Mouse (Mus musculus) lung, adult 18-20 months (tissue): ENCODE data around the gene Polr1e.
"Not testable (repeated sequence)": the region's sequence is repeated elsewhere in the genome, so short reads cannot be mapped to it uniquely, and the experiment has no call there.

Experiments
- DNase-seq, 2 experiments: peaks; one replicate each; pipeline ENCODE4 v3.0.0; 2022; ENCODE audit warnings: mixed read lengths in 2 of 2

Gene Polr1e

GRCm38 (mm10) chr4:45063836-45064235 lies 45.5 kb downstream of the Polr1e start:
- not testable (repeated sequence) for DNase-seq

- DNase-seq: no peak
These were observed 46.2 kb downstream of the Polr1e start for GRCm38 (mm10) chr4:45064577-45064976.

DNA sequence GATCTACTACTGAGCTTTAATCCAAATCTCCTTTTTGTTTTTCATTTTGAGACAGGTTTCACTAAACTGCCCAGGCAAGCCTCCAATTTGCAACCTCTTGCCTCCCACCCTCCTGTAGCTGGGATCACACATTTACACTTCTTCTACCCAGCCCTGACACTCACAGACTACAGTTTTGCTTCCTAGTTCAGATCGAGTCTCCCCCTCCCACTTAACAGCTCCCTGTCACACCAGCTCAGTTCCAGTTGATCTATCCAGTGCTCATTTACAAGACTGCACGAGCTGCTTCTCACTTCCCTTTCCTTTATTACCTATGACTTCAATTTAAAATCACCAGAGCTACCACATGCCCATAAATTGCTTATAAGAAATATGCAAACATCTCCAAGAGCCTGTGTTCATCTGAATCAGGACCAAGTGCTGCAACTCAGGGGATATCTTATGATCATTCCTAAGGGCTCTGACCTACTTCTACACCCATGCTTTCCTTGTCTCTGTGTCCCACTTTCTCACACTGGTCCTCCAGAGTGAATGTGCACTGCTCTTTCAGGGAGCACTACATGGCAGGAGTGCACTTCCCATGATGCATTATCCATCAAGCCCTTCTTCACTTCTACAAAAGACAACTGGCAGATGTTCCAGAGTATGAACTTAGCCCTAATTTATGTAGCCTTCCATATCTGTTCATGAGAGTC lies 47.8 kb downstream of the Polr1e start:
- no peak for DNase-seq

DNA sequence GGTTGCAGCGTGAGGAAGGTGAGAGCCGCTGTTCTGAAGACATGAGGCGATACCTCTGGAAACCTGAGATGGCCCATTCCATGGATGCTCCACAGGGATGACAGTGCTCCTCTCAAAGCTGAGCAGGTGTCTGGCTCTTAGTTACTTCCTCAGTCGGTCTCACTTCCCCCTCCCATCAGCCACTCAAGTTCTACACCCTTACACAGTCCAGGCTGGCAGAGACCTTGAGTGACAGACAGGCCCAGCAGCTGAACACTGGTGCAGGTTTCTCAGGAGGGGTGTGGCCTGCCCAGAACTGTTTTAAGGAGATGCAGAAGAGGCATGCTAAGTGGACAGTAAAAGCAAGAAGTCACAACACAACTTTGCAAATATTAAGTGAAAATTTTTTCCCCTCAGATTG lies 49.4 kb downstream of the Polr1e start:
- no peak for DNase-seq

DNA sequence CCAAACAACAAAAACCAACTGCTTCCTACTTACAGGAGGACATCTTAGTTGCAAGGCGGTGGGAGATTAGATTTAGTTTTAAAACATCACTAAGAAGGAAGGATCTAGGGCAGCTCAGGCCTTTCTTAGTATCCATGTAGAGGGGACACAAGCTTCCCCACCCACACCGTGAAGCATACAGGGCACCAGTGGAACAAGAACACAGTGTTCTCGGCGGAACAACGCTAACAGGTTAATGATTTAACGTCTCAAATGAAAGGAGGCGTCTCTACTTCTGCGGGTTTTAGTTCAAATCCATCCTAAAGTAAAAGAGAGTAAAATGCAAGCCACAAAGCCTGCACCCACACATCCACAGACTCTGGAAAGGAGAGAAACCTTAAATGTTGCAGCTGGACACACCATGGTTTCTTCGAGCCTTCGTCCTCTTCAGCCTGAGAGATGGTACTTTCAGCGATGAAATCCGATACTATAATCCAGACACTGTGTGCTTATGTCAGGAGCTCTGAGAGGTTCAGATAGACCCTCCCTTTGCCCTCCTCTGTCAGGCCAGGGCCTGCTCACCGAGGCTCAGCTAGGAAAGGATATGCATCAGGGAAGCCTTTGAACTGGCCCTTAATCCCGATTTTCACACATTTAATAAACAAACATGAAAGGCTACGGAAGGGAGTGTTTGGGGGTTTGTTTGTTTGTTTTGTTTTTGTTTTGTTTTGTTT lies 54.0 kb downstream of the Polr1e start:
- no peak for DNase-seq

DNA sequence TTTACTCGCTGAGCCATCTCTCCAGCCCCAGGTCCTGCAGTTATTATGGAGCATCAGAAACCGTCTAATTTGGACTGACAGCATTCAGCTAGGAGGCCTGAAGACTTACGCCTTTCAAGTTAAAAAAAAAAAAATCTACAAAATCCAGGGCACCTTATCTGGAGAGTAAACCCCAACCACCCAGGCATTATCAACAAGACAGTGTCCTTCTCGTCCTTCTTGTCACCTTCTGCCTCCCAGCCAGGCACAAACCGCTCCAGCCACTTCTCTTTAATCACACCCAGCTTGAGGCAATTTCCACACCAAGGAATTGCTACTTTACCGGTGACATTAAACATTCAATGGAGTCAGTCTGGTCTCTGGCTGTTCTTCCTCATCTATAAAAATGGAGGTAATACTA lies 55.2 kb downstream of the Polr1e start:
- DNase-seq: no peak

- DNase-seq: not testable (repeated sequence)
These were observed 62.7 kb downstream of the Polr1e start for GRCm38 (mm10) chr4:45081041-45081440.

- no peak for DNase-seq
These were observed 64.6 kb downstream of the Polr1e start for GRCm38 (mm10) chr4:45082951-45083350.

GRCm38 (mm10) chr4:45083487-45083886 lies 65.1 kb downstream of the Polr1e start:
- DNase-seq: no peak

DNA sequence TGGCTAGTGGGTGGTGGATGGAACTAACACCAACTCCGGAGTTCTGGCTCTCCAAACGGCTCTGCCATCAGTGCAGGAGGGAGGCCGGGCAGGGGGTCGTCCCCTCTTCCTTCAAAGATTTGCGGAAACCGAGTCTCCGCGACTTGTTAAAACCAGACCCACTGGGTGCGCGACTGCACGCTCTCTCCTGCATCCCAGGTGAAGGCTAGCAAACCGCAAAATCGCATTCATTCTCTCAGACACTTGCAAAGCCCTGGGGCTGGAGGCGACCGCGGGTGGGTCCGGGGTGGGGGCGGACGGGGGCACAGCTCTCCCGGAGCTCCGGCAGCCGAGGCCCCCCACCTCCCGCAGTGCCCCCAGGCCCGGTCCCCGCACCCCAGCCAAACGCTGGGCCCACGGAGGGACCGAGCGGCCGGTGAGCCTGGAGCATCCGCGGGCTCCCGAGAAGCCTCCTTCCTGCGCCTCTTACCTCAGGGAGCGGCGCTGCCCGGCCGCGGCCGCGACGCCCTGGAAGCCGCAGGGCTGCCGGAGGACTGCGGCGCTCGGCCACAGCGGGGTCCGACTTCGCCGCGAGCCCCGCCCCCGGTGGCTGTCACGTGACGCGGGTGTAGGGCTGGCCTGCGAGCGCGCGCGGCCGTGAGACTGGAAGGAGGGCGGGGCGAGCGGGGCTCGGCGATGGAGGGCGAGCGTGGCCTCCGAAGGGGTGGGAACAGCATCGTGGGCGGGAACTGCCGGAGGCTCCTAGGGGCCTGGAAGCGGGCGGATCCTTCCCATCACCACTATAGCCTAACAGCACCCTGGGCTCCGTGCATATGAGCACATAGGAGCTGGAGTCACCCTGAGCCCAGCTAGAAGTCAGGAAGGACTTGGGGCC lies 65.9 kb downstream of the Polr1e start, which contains the start of gene Fbxo10:
TSS of gene Fbxo10 (minus strand) at position 584 of the 874 bp plus-strand sequence.
- DNase-seq: peak; percentile 92 to 94

DNA sequence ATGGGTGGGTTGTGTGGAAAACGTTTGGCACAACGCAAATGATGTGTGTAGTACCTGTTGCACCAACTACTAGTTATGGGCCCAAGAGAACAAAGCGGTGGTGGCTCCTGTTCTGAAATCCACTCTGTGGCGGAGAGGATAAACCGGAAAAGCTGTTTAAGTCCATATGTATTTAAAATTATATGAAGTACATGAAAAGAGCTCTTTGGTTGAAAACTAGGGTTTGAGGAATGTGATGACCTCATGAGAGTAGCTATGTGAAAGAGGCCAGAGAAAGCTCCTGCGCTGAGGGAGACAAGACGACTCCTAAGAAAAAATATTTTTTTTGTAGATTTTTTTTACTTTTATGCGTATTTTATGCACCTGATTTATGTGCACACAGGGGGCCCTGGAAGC lies 66.5 kb downstream of the Polr1e start:
- no peak for DNase-seq
